Mouse (Mus musculus) ES-E14 (cell line): ENCODE results near the gene Cradd. TPM values are rescaled to one million over a fixed set of nuclear protein-coding genes. Genes with fewer than 3 reads are reported as not detected.

ENCODE experiments used
- DNase-seq: peaks from one replicate; pipeline ENCODE4 v3.0.0-alpha.2; 2013; ENCODE audit warnings: low read depth, low spot score
- H3K27ac ChIP-seq: 2 replicates; pipeline ENCODE4 v1.5.1; 2012; ENCODE audit warnings: low read depth, mild to moderate bottlenecking, low read length, moderate library complexity, mixed read lengths; ENCODE audit not compliant: poor library complexity, insufficient read depth, severe bottlenecking
- H3K36me3 ChIP-seq: 2 replicates; pipeline ENCODE4 v1.6.1; 2012; ENCODE audit warnings: mild to moderate bottlenecking, low read length, moderate library complexity, mixed read lengths; ENCODE audit not compliant: control insufficient read depth, poor library complexity, insufficient read depth, severe bottlenecking
- H3K4me1 ChIP-seq, 2 experiments: fragments of 150-350 bp in 1 of 2; sonication (generic) in 1 of 2; 2 replicates each; pipeline ENCODE4 v1.6.1; 2012; ENCODE audit warnings: low read length in 2 of 2, mild to moderate bottlenecking in 1 of 2, mixed read lengths in 1 of 2; ENCODE audit not compliant: control insufficient read depth in 2 of 2, insufficient read depth in 2 of 2, poor library complexity in 1 of 2
- H3K4me3 ChIP-seq, 2 experiments: fragments of 150-350 bp in 1 of 2; sonication (generic) in 1 of 2; 2 replicates each; pipeline ENCODE4 v1.5.1; 2012; ENCODE audit warnings: low read length in 2 of 2, low read depth in 1 of 2, mild to moderate bottlenecking in 1 of 2, mixed read lengths in 1 of 2; ENCODE audit not compliant: insufficient read depth in 1 of 2, poor library complexity in 1 of 2, severe bottlenecking in 1 of 2
- H3K9ac ChIP-seq: 2 replicates; pipeline ENCODE4 v1.6.1; 2012; ENCODE audit warnings: low read depth, mild to moderate bottlenecking, low read length, mixed read lengths; ENCODE audit not compliant: poor library complexity, insufficient read depth, severe bottlenecking
- H3K9me3 ChIP-seq: fragments of 150-350 bp; sonication (generic); 2 replicates; pipeline ENCODE4 v1.6.1; 2012; ENCODE audit warnings: low read depth, mild to moderate bottlenecking, low read length; ENCODE audit not compliant: control insufficient read depth, insufficient read depth
- CHD2 ChIP-seq: IDR thresholded peaks from 2 replicates; pipeline ENCODE4 v1.6.1; 2014; ENCODE audit warnings: mild to moderate bottlenecking, low read depth, low read length, inconsistent platforms
- HCFC1 ChIP-seq: IDR thresholded peaks from 2 replicates; pipeline ENCODE4 v1.6.1; 2012; ENCODE audit warnings: low read length, inconsistent platforms, borderline replicate concordance; ENCODE audit not compliant: insufficient read depth
- MAFK ChIP-seq: IDR thresholded peaks from 2 replicates; pipeline ENCODE4 v1.6.1; 2014; ENCODE audit warnings: mild to moderate bottlenecking, low read depth, low read length, inconsistent platforms; ENCODE audit not compliant: insufficient read depth
- ZC3H11A ChIP-seq: IDR thresholded peaks from 2 replicates; pipeline ENCODE4 v1.6.1; 2012; ENCODE audit warnings: low read depth, mild to moderate bottlenecking, inconsistent platforms, low read length, borderline replicate concordance
- ZNF384 ChIP-seq: IDR thresholded peaks from 2 replicates; pipeline ENCODE4 v1.6.1; 2012; ENCODE audit warnings: low read depth, low read length, inconsistent platforms
- in situ Hi-C, 2 experiments: fragments of 600-800 bp; cut with MboI; formaldehyde crosslinking; loops; one replicate each; pipeline ENCODE4 v1.15.1; 2025; ENCODE audit warnings: low sequenced_read_pairs in 2 of 2, inconsistent platforms in 1 of 2; ENCODE audit not compliant: unreplicated experiment in 2 of 2
- total RNA-seq: library from RNA; depleted of rRNA; stranded (reverse); fragments of 300-350 nt; gene quantifications from 2 replicates; pipeline ENCODE4 v1.2.3, GENCODE M21; 2012

The Cradd gene
- total RNA-seq, 1 experiment: 8.4 TPM

GRCm38 (mm10) chr10:95153224-95153623, 170.7 kb downstream of the Cradd start:
- Histone ChIP-seq H3K9me3 (no peaks in the 10 kb centered on the region), H3K4me3 (no peak overlapping the region), H3K27ac (no peak overlapping the region), H3K4me1 (no peaks in the 10 kb centered on the region; a peak in 1 of 4 replicates), H3K9ac (no peak overlapping the region), H3K36me3 (no peaks in the 10 kb centered on the region)
- TF ChIP-seq MAFK (no peak), ZC3H11A (no peak), HCFC1 (no peak), CHD2 (no peak), ZNF384 (no peak)
- in situ Hi-C loops: loop anchor here in 1 of 2 experiments (25.0 kb wide), 1 partner anchor 166 kb away; no protein-coding TSS in a partner anchor
- DNase-seq: no peak

GRCm38 (mm10) chr10:95152503-95152989, 171.4 kb downstream of the Cradd start:
- Histone ChIP-seq H3K27ac (no peak overlapping the region), H3K9ac (no peak overlapping the region), H3K4me1 (no peaks in the 10 kb centered on the region; a peak in 1 of 4 replicates), H3K9me3 (no peaks in the 10 kb centered on the region), H3K36me3 (no peaks in the 10 kb centered on the region), H3K4me3 (no peak overlapping the region)
- DNase-seq: no peak
- TF ChIP-seq ZNF384: no peak
- TF ChIP-seq ZC3H11A: no peak
- TF ChIP-seq HCFC1: no peak
- TF ChIP-seq CHD2: no peak
- no peak for TF ChIP-seq MAFK
- in situ Hi-C loops: loop anchor here in 1 of 2 experiments (25.0 kb wide), 1 partner anchor 165 kb away; no protein-coding TSS in a partner anchor

- H3K9me3 ChIP-seq: no peaks in the 10 kb centered on the region
- no peak for DNase-seq
- in situ Hi-C loops: loop anchor here in 1 of 2 experiments (25.0 kb wide), 1 partner anchor 164 kb away; no protein-coding TSS in a partner anchor
- no peak overlapping the region for H3K27ac ChIP-seq
- no peak for TF ChIP-seq MAFK
- TF ChIP-seq CHD2: no peak
- no peak for TF ChIP-seq HCFC1
- no peak for TF ChIP-seq ZNF384
- no peak for TF ChIP-seq ZC3H11A
- no peak overlapping the region for H3K9ac ChIP-seq
- H3K4me3 ChIP-seq: no peak overlapping the region
- peaks cover 0 to 2% of the 10 kb centered on the region in 2 experiments; a peak in 2 of 4 replicates for H3K4me1 ChIP-seq
- no peaks in the 10 kb centered on the region for H3K36me3 ChIP-seq
These were observed 172.7 kb downstream of the Cradd start for GRCm38 (mm10) chr10:95151012-95151768.

GRCm38 (mm10) chr10:95149666-95150065, 174.3 kb downstream of the Cradd start:
- Histone ChIP-seq H3K4me3 (no peak overlapping the region), H3K9me3 (no peaks in the 10 kb centered on the region), H3K27ac (no peak overlapping the region), H3K9ac (no peak overlapping the region), H3K36me3 (no peaks in the 10 kb centered on the region), H3K4me1 (peaks cover 2 to 4% of the 10 kb centered on the region in 2 experiments; a peak in 2 of 4 replicates)
- no peak for DNase-seq
- in situ Hi-C loops: loop anchor here in 1 of 2 experiments (25.0 kb wide), 1 partner anchor 162 kb away; no protein-coding TSS in a partner anchor
- TF ChIP-seq ZC3H11A (no peak), ZNF384 (no peak), MAFK (no peak), CHD2 (no peak), HCFC1 (no peak)
